Mouse (Mus musculus) forebrain, embryonic 16.5 days (tissue): ENCODE data around the gene Ddx60. TPM values are rescaled to one million over a fixed set of nuclear protein-coding genes. Genes with fewer than 3 reads are reported as not detected.

Source experiments
- ATAC-seq: fragments of 200-750 bp; cut with Nextera tagmentation; 2 replicates; pipeline ENCODE4 v1.8.0; 2017; ENCODE audit warnings: mild to moderate bottlenecking, moderate library complexity
- H3K27ac ChIP-seq: fragments of 300-500 bp; sonication (generic); 2 replicates; pipeline ENCODE4 v1.5.1; 2014; ENCODE audit warnings: low read length, control low read depth
- H3K27me3 ChIP-seq: fragments of 300-500 bp; sonication (generic); replicated peaks from 2 replicates; pipeline ENCODE4 v1.6.1; 2014; ENCODE audit warnings: low read length; ENCODE audit not compliant: control insufficient read depth, insufficient read depth
- H3K36me3 ChIP-seq: fragments of 300-500 bp; sonication (generic); 2 replicates; pipeline ENCODE4 v1.6.1; 2014; ENCODE audit not compliant: control insufficient read depth, insufficient read depth
- H3K4me1 ChIP-seq: fragments of 300-500 bp; sonication (generic); replicated peaks from 2 replicates; pipeline ENCODE4 v1.6.1; 2014; ENCODE audit warnings: low read length; ENCODE audit not compliant: control insufficient read depth, insufficient read depth
- H3K4me2 ChIP-seq: fragments of 300-500 bp; sonication (generic); 2 replicates; pipeline ENCODE4 v1.6.1; 2014; ENCODE audit warnings: mild to moderate bottlenecking, low read length, control low read depth
- H3K4me3 ChIP-seq: fragments of 300-500 bp; sonication (generic); replicated peaks from 2 replicates; pipeline ENCODE4 v1.5.1; 2014; ENCODE audit warnings: mild to moderate bottlenecking, low read length, control low read depth
- H3K9ac ChIP-seq: fragments of 300-500 bp; sonication (generic); replicated peaks from 2 replicates; pipeline ENCODE4 v1.6.1; 2014; ENCODE audit warnings: low read depth, low read length, control low read depth
- H3K9me3 ChIP-seq: fragments of 300-500 bp; sonication (generic); 2 replicates; pipeline ENCODE4 v1.6.1; 2016; ENCODE audit warnings: low read length; ENCODE audit not compliant: control insufficient read depth
- WGBS: fragments of 180-500 bp; shearing (Covaris S2); extraction: QIAGEN DNeasy Blood & Tissue Kit; methylation state at CpG from one replicate; pipeline ENCODE4 v1.1.7; 2014; 5-methylcytosine and 5-hydroxymethylcytosine counted together
- polyA plus RNA-seq: library from polyadenylated mRNA; unstranded; fragments of >200 nt; fragmentation: Nextera tagmentation; extraction: Ambion mirVana; gene quantifications from 2 replicates; pipeline ENCODE4 v1.2.1, GENCODE M21; 2015

The Ddx60 gene
- polyA plus RNA-seq, 1 experiment from 2014 or later, result 0.33 TPM

DNA sequence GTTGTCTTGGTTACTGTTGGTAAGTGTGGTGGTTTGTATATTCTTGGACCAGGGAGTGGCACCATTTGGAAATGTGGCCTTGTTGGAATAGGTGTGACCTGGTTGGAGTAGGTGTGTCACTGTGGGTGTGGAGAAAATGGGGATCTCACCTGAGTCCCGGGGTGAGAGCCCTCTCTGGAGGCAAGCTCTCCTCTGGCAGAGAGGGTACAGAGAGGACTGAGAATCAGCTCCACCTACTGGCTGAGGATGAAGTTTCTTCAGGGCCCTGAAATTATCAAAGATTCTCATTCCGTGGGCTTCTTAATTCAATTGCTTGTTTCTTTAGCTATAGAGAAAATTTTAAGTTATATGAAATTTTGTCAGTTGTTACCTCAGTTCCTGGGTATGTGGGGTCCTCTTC is 118.9 kb downstream of the Ddx60 start:
- no peaks in the 10 kb centered on the region for H3K9me3 ChIP-seq
- no peak overlapping the region for H3K27ac ChIP-seq
- no peak overlapping the region for H3K4me3 ChIP-seq
- H3K9ac ChIP-seq, result no peak overlapping the region
- ATAC-seq, result no peak
- WGBS, result 57% methylated on average over 2 of the region's 2 CpGs
- no peaks in the 10 kb centered on the region for H3K27me3 ChIP-seq
- no peak overlapping the region for H3K4me2 ChIP-seq
- H3K4me1 ChIP-seq, result no peaks in the 10 kb centered on the region
- no peaks in the 10 kb centered on the region for H3K36me3 ChIP-seq

DNA sequence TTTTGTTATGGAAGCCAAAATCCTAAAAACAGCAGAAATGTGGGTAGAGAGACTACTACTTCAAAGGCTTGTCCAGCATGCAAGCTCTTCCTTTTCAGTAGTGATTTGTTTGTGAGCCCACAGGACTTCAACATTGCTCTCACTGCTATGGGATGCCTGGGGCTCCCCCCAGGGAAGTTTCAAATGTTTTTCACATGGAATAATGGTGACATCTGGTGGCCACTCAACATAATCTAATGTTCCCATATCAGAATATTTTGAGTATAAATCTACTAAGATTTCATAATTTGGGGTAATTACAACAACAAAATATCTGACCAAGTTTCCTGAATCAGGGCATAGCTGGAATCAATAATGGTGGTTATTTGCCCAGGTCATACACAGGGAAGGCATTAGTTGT is 132.5 kb downstream of the Ddx60 start:
- H3K27ac ChIP-seq, result no peak overlapping the region
- H3K4me2 ChIP-seq, result no peak overlapping the region
- no peaks in the 10 kb centered on the region for H3K36me3 ChIP-seq
- no peak for ATAC-seq
- no peaks in the 10 kb centered on the region for H3K4me1 ChIP-seq
- no peaks in the 10 kb centered on the region for H3K9me3 ChIP-seq
- H3K27me3 ChIP-seq, result no peaks in the 10 kb centered on the region
- H3K9ac ChIP-seq, result no peak overlapping the region
- no peak overlapping the region for H3K4me3 ChIP-seq

DNA sequence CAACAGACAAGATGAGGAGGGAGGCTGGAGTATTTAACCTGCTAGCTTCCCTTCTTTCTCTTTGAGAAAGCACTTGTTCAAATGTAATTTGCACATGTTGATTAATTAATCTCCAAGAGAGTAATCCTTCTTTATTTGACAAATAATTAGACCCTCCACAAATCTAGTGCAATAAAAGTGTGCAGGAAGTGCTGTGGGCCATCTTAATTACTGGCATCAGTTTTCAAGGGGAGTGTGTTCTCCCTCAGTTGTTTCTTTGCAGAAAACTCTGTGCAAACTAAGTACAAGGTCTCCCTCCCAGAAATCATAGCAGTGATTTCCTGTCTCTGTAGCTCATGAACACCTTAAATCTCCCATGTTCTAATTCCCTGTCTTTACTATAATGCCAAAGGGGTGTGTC is 140.4 kb downstream of the Ddx60 start:
- ATAC-seq, result no peak
- no peak overlapping the region for H3K4me3 ChIP-seq
- no peaks in the 10 kb centered on the region for H3K4me1 ChIP-seq
- no peaks in the 10 kb centered on the region for H3K27me3 ChIP-seq
- H3K27ac ChIP-seq, result no peak overlapping the region
- H3K4me2 ChIP-seq, result no peak overlapping the region
- H3K9ac ChIP-seq, result no peak overlapping the region
- no peaks in the 10 kb centered on the region for H3K9me3 ChIP-seq
- no peaks in the 10 kb centered on the region for H3K36me3 ChIP-seq

DNA sequence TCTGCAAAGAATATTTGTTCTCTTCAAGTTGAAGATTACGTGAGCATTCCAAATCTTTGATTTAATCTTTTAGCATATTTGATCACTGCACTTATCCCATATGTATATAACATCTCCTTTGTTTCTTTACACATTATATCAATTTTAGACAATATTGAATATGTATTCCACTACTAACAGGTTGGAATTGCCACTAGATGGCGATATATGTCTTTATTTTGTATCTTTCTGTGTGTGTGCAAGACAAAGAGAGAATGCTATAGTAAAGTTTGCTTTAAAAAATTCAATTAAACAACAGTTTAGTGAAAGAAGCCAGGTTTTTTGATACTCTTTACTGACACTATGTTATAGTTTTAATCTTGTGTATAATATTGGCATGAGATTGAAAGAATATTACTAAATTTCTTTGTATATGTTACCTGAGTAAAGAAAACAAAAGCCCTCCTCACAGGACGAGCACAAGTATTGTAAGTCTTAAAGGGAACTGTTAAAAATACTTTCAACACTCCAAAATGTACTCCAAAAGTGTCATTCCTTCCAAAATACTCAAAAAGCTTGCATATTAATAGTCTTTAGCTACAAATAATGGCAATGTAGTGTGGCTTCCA is 152.4 kb downstream of the Ddx60 start:
- H3K4me2 ChIP-seq, result no peak overlapping the region
- no peak overlapping the region for H3K4me3 ChIP-seq
- H3K27ac ChIP-seq, result no peak overlapping the region
- no peaks in the 10 kb centered on the region for H3K4me1 ChIP-seq
- no peaks in the 10 kb centered on the region for H3K36me3 ChIP-seq
- peak; percentile 94 for ATAC-seq
- 39% methylated on average over 3 of the region's 3 CpGs for WGBS
- H3K27me3 ChIP-seq, result no peaks in the 10 kb centered on the region
- H3K9me3 ChIP-seq, result no peaks in the 10 kb centered on the region
- H3K9ac ChIP-seq, result no peak overlapping the region

DNA sequence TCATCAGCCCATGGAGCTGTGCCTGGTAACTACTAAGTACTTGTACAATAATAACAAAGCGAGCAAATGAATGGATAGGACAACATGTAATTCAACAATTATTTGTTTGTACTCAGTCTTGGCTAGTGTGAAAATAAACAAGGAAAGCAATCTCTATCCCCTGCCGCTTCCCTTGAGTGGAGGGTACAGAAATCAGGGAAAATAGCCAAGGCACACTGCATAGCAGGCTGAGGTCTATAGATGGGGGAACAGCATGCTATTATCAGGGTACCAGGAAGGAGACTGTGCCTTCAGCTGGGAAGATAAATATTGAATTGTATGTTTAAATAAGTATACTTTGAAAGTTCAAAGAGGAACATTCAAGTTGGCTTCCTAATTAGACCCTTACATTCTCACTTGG is 153.9 kb downstream of the Ddx60 start:
- Histone ChIP-seq H3K27ac (no peak overlapping the region), H3K4me3 (no peak overlapping the region), H3K4me1 (no peaks in the 10 kb centered on the region), H3K9me3 (no peaks in the 10 kb centered on the region), H3K27me3 (no peaks in the 10 kb centered on the region), H3K4me2 (no peak overlapping the region), H3K9ac (no peak overlapping the region), H3K36me3 (no peaks in the 10 kb centered on the region)
- no peak; the same call in 1 of the 2 replicates for ATAC-seq
- 64% methylated on average over 2 of the region's 2 CpGs for WGBS

Other genes starting within 250 kb of the Ddx60 start
- 16.5 and 16.8 TPM in 2 replicates for gene Palld, start 25.4 kb upstream of the Ddx60 start, polyA plus RNA-seq
- gene Anxa10, start 195.1 kb downstream of the Ddx60 start, polyA plus RNA-seq, result not detected in 2 replicates